Mouse (Mus musculus) thymus, adult 2 months (tissue): Measurements from ENCODE around the gene Sept6.

Experiments used
- CTCF ChIP-seq: fragments of 200-500 bp; IDR thresholded peaks from 2 replicates; pipeline ENCODE4 v1.5.1; 2012; ENCODE audit warnings: mild to moderate bottlenecking, control low read depth, low read length, moderate library complexity, borderline replicate concordance; ENCODE audit not compliant: control insufficient read depth, poor library complexity, insufficient read depth; ENCODE audit errors: extremely low read depth
- POLR2A ChIP-seq: fragments of 200-500 bp; IDR thresholded peaks from 2 replicates; pipeline ENCODE4 v1.6.1; 2012; ENCODE audit warnings: mild to moderate bottlenecking, low read length, control low read depth, moderate library complexity; ENCODE audit not compliant: control insufficient read depth, poor library complexity, insufficient read depth; ENCODE audit errors: extremely low read depth

DNA sequence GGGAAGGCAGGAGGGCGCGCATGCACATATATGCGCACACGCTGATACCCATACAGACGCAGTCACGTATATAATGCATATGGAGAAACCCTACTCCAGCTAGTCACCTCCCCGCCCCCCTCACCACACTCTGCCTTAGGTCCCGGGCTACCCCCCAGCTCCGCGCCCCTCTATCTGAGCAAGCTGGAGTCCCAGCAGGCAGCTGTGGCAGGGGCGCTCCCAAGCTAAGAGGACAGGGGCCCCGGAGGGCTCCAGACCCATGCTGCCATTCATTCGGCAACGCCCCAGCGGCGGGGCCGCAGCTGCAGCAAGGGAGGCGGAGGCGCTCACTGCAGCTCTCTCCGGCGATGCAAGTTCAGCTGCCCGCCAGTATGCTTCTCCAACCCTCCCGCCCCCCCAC is 2.8 kb downstream of the Sept6 start:
- TF ChIP-seq POLR2A, result no peak
- no peak for TF ChIP-seq CTCF
